Comparison of ENCODE assay signal across 8 mouse cellular contexts in genomic region chr15:56278622-56279301, GRCm38 (mm10).
DNase-seq lines count a peak whose midpoint lies in the region; ATAC-seq and TF ChIP-seq lines count a peak whose summit lies in the region.

No protein-coding gene starts in this region.

- H3K4me1 ChIP-seq in neural tube, embryonic 11.5 days (ENCODE audit: control insufficient read depth, insufficient read depth, low read length) = no peaks in the 10 kb centered on the region
- peaks cover 0 to 8% of the 10 kb centered on the region in 2 experiments; a peak in 2 of 4 replicates for H3K4me1 ChIP-seq in heart, embryonic 14.5 days (ENCODE audit: control insufficient read depth in 2 of 2, insufficient read depth in 2 of 2, low read length in 2 of 2)
- peaks cover 12% of the 10 kb centered on the region for H3K4me1 ChIP-seq in kidney, embryonic 16.5 days (ENCODE audit: insufficient read depth, low read length)
- H3K4me1 ChIP-seq in thymus, adult 2 months (replicated peaks; ENCODE audit: control insufficient read depth, insufficient read depth, low read length) = no peaks in the 10 kb centered on the region

- H3K4me3 ChIP-seq in neural tube, embryonic 11.5 days (ENCODE audit: low read depth, low read length) = no peak overlapping the region
- no peak overlapping the region for H3K4me3 ChIP-seq in heart, embryonic 14.5 days (ENCODE audit: control insufficient read depth in 1 of 2, insufficient read depth in 1 of 2, low read depth in 1 of 2, low read length in 2 of 2)
- no peak overlapping the region for H3K4me3 ChIP-seq in kidney, embryonic 16.5 days (ENCODE audit: low read length)
- H3K4me3 ChIP-seq in thymus, adult 2 months (ENCODE audit: control insufficient read depth, insufficient read depth, low read length) = no peak overlapping the region

- WGBS in neural tube, embryonic 11.5 days = 52% methylated on average over 7 of the region's 7 CpGs
- WGBS in heart, embryonic 14.5 days = 22% methylated on average over 7 of the region's 7 CpGs
- 36% methylated on average over 7 of the region's 7 CpGs for WGBS in kidney, embryonic 16.5 days
- WGBS in thymus, adult 2 months = 65% methylated on average over 7 of the region's 7 CpGs

- no peak overlapping the region for H3K9ac ChIP-seq in neural tube, embryonic 11.5 days (ENCODE audit: low read length)
- no peak overlapping the region for H3K9ac ChIP-seq in heart, embryonic 14.5 days (ENCODE audit: low read length)
- no peak overlapping the region for H3K9ac ChIP-seq in kidney, embryonic 16.5 days (replicated peaks; ENCODE audit: low read length)

- no peaks in the 10 kb centered on the region for H3K9me3 ChIP-seq in neural tube, embryonic 11.5 days (ENCODE audit: control insufficient read depth, low read length)
- no peaks in the 10 kb centered on the region for H3K9me3 ChIP-seq in heart, embryonic 14.5 days (ENCODE audit: control insufficient read depth, low read length)
- no peaks in the 10 kb centered on the region for H3K9me3 ChIP-seq in kidney, embryonic 16.5 days (ENCODE audit: low read length)

- H3K4me2 ChIP-seq in neural tube, embryonic 11.5 days (ENCODE audit: low read depth) = no peak overlapping the region
- peak overlapping the region; percentile 9; the same call in 1 of the 2 replicates for H3K4me2 ChIP-seq in heart, embryonic 14.5 days (ENCODE audit: low read length)
- no peak overlapping the region for H3K4me2 ChIP-seq in kidney, embryonic 16.5 days (replicated peaks; ENCODE audit: low read depth, low read length)

- H3K36me3 ChIP-seq in neural tube, embryonic 11.5 days (ENCODE audit: control insufficient read depth, insufficient read depth, low read length) = no peaks in the 10 kb centered on the region
- no peaks in the 10 kb centered on the region for H3K36me3 ChIP-seq in heart, embryonic 14.5 days (ENCODE audit: control insufficient read depth, insufficient read depth, low read length)
- no peaks in the 10 kb centered on the region for H3K36me3 ChIP-seq in kidney, embryonic 16.5 days (ENCODE audit: insufficient read depth, low read length)
- H3K36me3 ChIP-seq in thymus, adult 2 months (ENCODE audit: control insufficient read depth, insufficient read depth, low read length) = no peaks in the 10 kb centered on the region

- ATAC-seq in neural tube, embryonic 11.5 days (ENCODE audit: insufficient read depth, low FRiP score, low TSS enrichment) = peak; percentile 66
- peak; percentile 79 for ATAC-seq in heart, embryonic 14.5 days (ENCODE audit: insufficient number of reproducible peaks, insufficient read depth, low FRiP score, low read depth)
- peak; percentile 96 for ATAC-seq in kidney, embryonic 16.5 days (ENCODE audit: low FRiP score, low TSS enrichment)

- H3K27me3 ChIP-seq in neural tube, embryonic 11.5 days (ENCODE audit: control insufficient read depth, insufficient read depth, low read length) = no peaks in the 10 kb centered on the region
- no peaks in the 10 kb centered on the region for H3K27me3 ChIP-seq in heart, embryonic 14.5 days (ENCODE audit: control insufficient read depth, insufficient read depth, low read length)
- no peaks in the 10 kb centered on the region for H3K27me3 ChIP-seq in kidney, embryonic 16.5 days (ENCODE audit: insufficient read depth, low read length)
- H3K27me3 ChIP-seq in thymus, adult 2 months (ENCODE audit: control insufficient read depth, insufficient read depth, low read length) = no peaks in the 10 kb centered on the region

- DNase-seq in neural tube, embryonic 11.5 days (ENCODE audit: low spot score) = peak; percentile 36
- DNase-seq in neural tube, embryonic 10.5 days (ENCODE audit: extremely low spot score, low spot score) = no peak
- DNase-seq in fat pad, adult 2 months (ENCODE audit: extremely low read depth, low read depth, low spot score) = peak; percentile 77
- DNase-seq in mesoderm, embryonic 11.5 days (ENCODE audit: low read depth, low spot score) = peak; percentile 53
- peak; percentile 3 for DNase-seq in yolk sac, embryonic 10.5 days (ENCODE audit: low spot score)
- no peak for DNase-seq in thymus, adult 2 months

- no peak overlapping the region for H3K27ac ChIP-seq in neural tube, embryonic 11.5 days (ENCODE audit: low read depth, low read length)
- peak overlapping the region in 1 of 2 experiments; percentile 44; a peak in 1 of 4 replicates for H3K27ac ChIP-seq in heart, embryonic 14.5 days (replicated peaks in 1 of 2; ENCODE audit: control insufficient read depth in 1 of 2, insufficient read depth in 1 of 2, low read depth in 2 of 2, low read length in 2 of 2)
- H3K27ac ChIP-seq in kidney, embryonic 16.5 days (ENCODE audit: low read length) = peak overlapping the region; percentile 29; the same call in 1 of the 2 replicates
- no peak overlapping the region for H3K27ac ChIP-seq in thymus, adult 2 months (ENCODE audit: control insufficient read depth, insufficient read depth, low read length)

- TF ChIP-seq POLR2A in thymus, adult 2 months (IDR thresholded peaks at IDR 0.05; ENCODE audit: control insufficient read depth, extremely low read depth, insufficient read depth, low read length, poor library complexity) = no peak

- no peak for TF ChIP-seq CTCF in thymus, adult 2 months (IDR thresholded peaks at IDR 0.05; ENCODE audit: borderline replicate concordance, control insufficient read depth, extremely low read depth, insufficient read depth, low read length, poor library complexity)

Comparison
In these comparisons a context has a peak if more than half of its experiments do, and no peak if none do; other contexts are left out.
1. DNase-seq: peak in neural tube, embryonic 11.5 days (single experiment), fat pad, adult 2 months (single experiment), mesoderm, embryonic 11.5 days (single experiment) and yolk sac, embryonic 10.5 days (single experiment); none in neural tube, embryonic 10.5 days (single experiment) and thymus, adult 2 months (single experiment).
2. Peak in every context shown above with its lines, with median percentiles within 50 percentile points of each other: ATAC-seq.